Mouse (Mus musculus): ENCODE measurements at regions not wholly inside any gene's neighbourhood (a gene's known extent, or its start where the extent isn't known, plus 50 kb on each side); places are given as distances from the start of the nearest gene placed in this dataset.
A peak's percentile ranks its signal among the peaks of the same experiment; 100 is the strongest.

GRCm38 (mm10) chr5:138897255-138897654 lies 77.4 kb downstream of the Gm5294 start:
- Histone ChIP-seq H3K9me3 (ENCODE audit: control insufficient read depth, low read length) (no peaks in the 10 kb centered on the region), H3K27ac (replicated peaks in 1 of 2; ENCODE audit: control insufficient read depth in 1 of 2, insufficient read depth in 1 of 2, low read depth in 2 of 2, low read length in 2 of 2) (no peak overlapping the region), H3K4me2 (ENCODE audit: low read length) (no peak overlapping the region), H3K27me3 (ENCODE audit: control insufficient read depth, insufficient read depth, low read length) (no peaks in the 10 kb centered on the region), H3K36me3 (ENCODE audit: control insufficient read depth, insufficient read depth, low read length) (no peaks in the 10 kb centered on the region), H3K4me1 (ENCODE audit: control insufficient read depth in 2 of 2, insufficient read depth in 2 of 2, low read length in 2 of 2) (peaks cover 22 to 24% of the 10 kb centered on the region in 2 experiments), H3K9ac (ENCODE audit: low read length) (no peak overlapping the region), H3K4me3 (ENCODE audit: control insufficient read depth in 1 of 2, insufficient read depth in 1 of 2, low read depth in 1 of 2, low read length in 2 of 2) (no peak overlapping the region)
- ATAC-seq (ENCODE audit: insufficient number of reproducible peaks, insufficient read depth, low FRiP score, low read depth), result no peak

GRCm38 (mm10) chr5:138898440-138898839 lies 78.6 kb downstream of the Gm5294 start:
- Histone ChIP-seq H3K9ac (ENCODE audit: low read length) (no peak overlapping the region), H3K4me2 (ENCODE audit: low read length) (no peak overlapping the region), H3K4me1 (ENCODE audit: control insufficient read depth in 2 of 2, insufficient read depth in 2 of 2, low read length in 2 of 2) (peaks cover 22 to 24% of the 10 kb centered on the region in 2 experiments), H3K27ac (replicated peaks in 1 of 2; ENCODE audit: control insufficient read depth in 1 of 2, insufficient read depth in 1 of 2, low read depth in 2 of 2, low read length in 2 of 2) (peak overlapping the region; percentile 25 to 65; a peak in 2 of 4 replicates), H3K9me3 (ENCODE audit: control insufficient read depth, low read length) (no peaks in the 10 kb centered on the region), H3K27me3 (ENCODE audit: control insufficient read depth, insufficient read depth, low read length) (no peaks in the 10 kb centered on the region), H3K36me3 (ENCODE audit: control insufficient read depth, insufficient read depth, low read length) (no peaks in the 10 kb centered on the region), H3K4me3 (ENCODE audit: control insufficient read depth in 1 of 2, insufficient read depth in 1 of 2, low read depth in 1 of 2, low read length in 2 of 2) (no peak overlapping the region)
- 15% methylated on average over 7 of the region's 7 CpGs for WGBS
- peak; percentile 82 for ATAC-seq (ENCODE audit: insufficient number of reproducible peaks, insufficient read depth, low FRiP score, low read depth)

- ATAC-seq (ENCODE audit: insufficient number of reproducible peaks, insufficient read depth, low FRiP score, low read depth), result no peak
- Histone ChIP-seq H3K27ac (replicated peaks in 1 of 2; ENCODE audit: control insufficient read depth in 1 of 2, insufficient read depth in 1 of 2, low read depth in 2 of 2, low read length in 2 of 2) (no peak overlapping the region), H3K4me3 (ENCODE audit: control insufficient read depth in 1 of 2, insufficient read depth in 1 of 2, low read depth in 1 of 2, low read length in 2 of 2) (no peak overlapping the region), H3K4me1 (ENCODE audit: control insufficient read depth in 2 of 2, insufficient read depth in 2 of 2, low read length in 2 of 2) (peaks cover 22 to 24% of the 10 kb centered on the region in 2 experiments), H3K27me3 (ENCODE audit: control insufficient read depth, insufficient read depth, low read length) (no peaks in the 10 kb centered on the region), H3K9me3 (ENCODE audit: control insufficient read depth, low read length) (no peaks in the 10 kb centered on the region), H3K36me3 (ENCODE audit: control insufficient read depth, insufficient read depth, low read length) (no peaks in the 10 kb centered on the region), H3K9ac (ENCODE audit: low read length) (no peak overlapping the region), H3K4me2 (ENCODE audit: low read length) (no peak overlapping the region)
- WGBS, result 75% methylated on average over 15 of the region's 15 CpGs
These were observed 81.2 kb downstream of the Gm5294 start for GRCm38 (mm10) chr5:138900952-138901599.

- Histone ChIP-seq H3K27ac (replicated peaks in 1 of 2; ENCODE audit: control insufficient read depth in 1 of 2, insufficient read depth in 1 of 2, low read depth in 2 of 2, low read length in 2 of 2) (no peak overlapping the region), H3K9me3 (ENCODE audit: control insufficient read depth, low read length) (no peaks in the 10 kb centered on the region), H3K9ac (ENCODE audit: low read length) (no peak overlapping the region), H3K4me2 (ENCODE audit: low read length) (no peak overlapping the region), H3K27me3 (ENCODE audit: control insufficient read depth, insufficient read depth, low read length) (no peaks in the 10 kb centered on the region), H3K36me3 (ENCODE audit: control insufficient read depth, insufficient read depth, low read length) (no peaks in the 10 kb centered on the region), H3K4me1 (ENCODE audit: control insufficient read depth in 2 of 2, insufficient read depth in 2 of 2, low read length in 2 of 2) (peaks cover 22 to 23% of the 10 kb centered on the region in 2 experiments), H3K4me3 (ENCODE audit: control insufficient read depth in 1 of 2, insufficient read depth in 1 of 2, low read depth in 1 of 2, low read length in 2 of 2) (no peak overlapping the region)
- 96% methylated on average over 1 of the region's 1 CpGs for WGBS
- ATAC-seq (ENCODE audit: insufficient number of reproducible peaks, insufficient read depth, low FRiP score, low read depth), result no peak
These were observed 82.4 kb downstream of the Gm5294 start for GRCm38 (mm10) chr5:138902316-138902715.

- ATAC-seq (ENCODE audit: insufficient number of reproducible peaks, insufficient read depth, low FRiP score, low read depth), result no peak; the same call in 1 of the 2 replicates
- Histone ChIP-seq H3K36me3 (ENCODE audit: control insufficient read depth, insufficient read depth, low read length) (no peaks in the 10 kb centered on the region), H3K9me3 (ENCODE audit: control insufficient read depth, low read length) (no peaks in the 10 kb centered on the region), H3K27ac (replicated peaks in 1 of 2; ENCODE audit: control insufficient read depth in 1 of 2, insufficient read depth in 1 of 2, low read depth in 2 of 2, low read length in 2 of 2) (no peak overlapping the region), H3K4me2 (ENCODE audit: low read length) (no peak overlapping the region), H3K4me1 (ENCODE audit: control insufficient read depth in 2 of 2, insufficient read depth in 2 of 2, low read length in 2 of 2) (peaks cover 2 to 4% of the 10 kb centered on the region in 2 experiments; a peak in 1 of 4 replicates), H3K4me3 (ENCODE audit: control insufficient read depth in 1 of 2, insufficient read depth in 1 of 2, low read depth in 1 of 2, low read length in 2 of 2) (no peak overlapping the region), H3K27me3 (ENCODE audit: control insufficient read depth, insufficient read depth, low read length) (no peaks in the 10 kb centered on the region), H3K9ac (ENCODE audit: low read length) (no peak overlapping the region)
- 70% methylated on average over 7 of the region's 7 CpGs for WGBS
These were observed 85.1 kb downstream of the Pdgfa start for GRCm38 (mm10) chr5:138911769-138912710.

GRCm38 (mm10) chr5:138912711-138913105 lies 84.5 kb downstream of the Pdgfa start:
- H3K4me2 ChIP-seq (ENCODE audit: low read length), result no peak overlapping the region
- H3K36me3 ChIP-seq (ENCODE audit: control insufficient read depth, insufficient read depth, low read length), result no peaks in the 10 kb centered on the region
- no peaks in the 10 kb centered on the region for H3K9me3 ChIP-seq (ENCODE audit: control insufficient read depth, low read length)
- no peak overlapping the region for H3K9ac ChIP-seq (ENCODE audit: low read length)
- WGBS, result 41% methylated on average over 7 of the region's 7 CpGs
- H3K4me1 ChIP-seq (ENCODE audit: control insufficient read depth in 2 of 2, insufficient read depth in 2 of 2, low read length in 2 of 2), result peaks cover 2 to 4% of the 10 kb centered on the region in 2 experiments; a peak in 1 of 4 replicates
- H3K4me3 ChIP-seq (ENCODE audit: control insufficient read depth in 1 of 2, insufficient read depth in 1 of 2, low read depth in 1 of 2, low read length in 2 of 2), result no peak overlapping the region
- no peak for ATAC-seq (ENCODE audit: insufficient number of reproducible peaks, insufficient read depth, low FRiP score, low read depth)
- H3K27ac ChIP-seq (replicated peaks in 1 of 2; ENCODE audit: control insufficient read depth in 1 of 2, insufficient read depth in 1 of 2, low read depth in 2 of 2, low read length in 2 of 2), result no peak overlapping the region
- H3K27me3 ChIP-seq (ENCODE audit: control insufficient read depth, insufficient read depth, low read length), result no peaks in the 10 kb centered on the region

GRCm38 (mm10) chr5:138915068-138915467 lies 82.1 kb downstream of the Pdgfa start:
- no peaks in the 10 kb centered on the region for H3K27me3 ChIP-seq (ENCODE audit: control insufficient read depth, insufficient read depth, low read length)
- H3K36me3 ChIP-seq (ENCODE audit: control insufficient read depth, insufficient read depth, low read length), result no peaks in the 10 kb centered on the region
- peaks cover 4 to 6% of the 10 kb centered on the region in 2 experiments; a peak in 2 of 4 replicates for H3K4me1 ChIP-seq (ENCODE audit: control insufficient read depth in 2 of 2, insufficient read depth in 2 of 2, low read length in 2 of 2)
- no peak for ATAC-seq (ENCODE audit: insufficient number of reproducible peaks, insufficient read depth, low FRiP score, low read depth)
- no peak overlapping the region for H3K4me3 ChIP-seq (ENCODE audit: control insufficient read depth in 1 of 2, insufficient read depth in 1 of 2, low read depth in 1 of 2, low read length in 2 of 2)
- no peak overlapping the region for H3K27ac ChIP-seq (replicated peaks in 1 of 2; ENCODE audit: control insufficient read depth in 1 of 2, insufficient read depth in 1 of 2, low read depth in 2 of 2, low read length in 2 of 2)
- H3K9ac ChIP-seq (ENCODE audit: low read length), result no peak overlapping the region
- H3K4me2 ChIP-seq (ENCODE audit: low read length), result no peak overlapping the region
- WGBS, result 34% methylated on average over 5 of the region's 5 CpGs
- H3K9me3 ChIP-seq (ENCODE audit: control insufficient read depth, low read length), result peaks cover 4% of the 10 kb centered on the region; the same call in 1 of the 2 replicates

Measured in heart, embryonic 14.5 days (tissue).